In genomic region chr4:155891011-155891471, GRCm38 (mm10) we compare ENCODE assay signal across 8 mouse cellular contexts. TPM values are rescaled to one million over a fixed set of nuclear protein-coding genes. Genes with fewer than 3 reads are reported as not detected.
DNase-seq lines count a peak whose midpoint lies in the region; ATAC-seq and TF ChIP-seq lines count a peak whose summit lies in the region.

No protein-coding gene starts in this region.

- H3K27me3 ChIP-seq in hindbrain, embryonic 11.5 days (ENCODE audit: control insufficient read depth, insufficient read depth, low read length), result no peaks in the 10 kb centered on the region
- no peaks in the 10 kb centered on the region for H3K27me3 ChIP-seq in liver, embryonic 15.5 days

- 0% methylated on average over 34 of the region's 34 CpGs for WGBS in hindbrain, embryonic 11.5 days
- WGBS in liver, embryonic 15.5 days (ENCODE audit: insufficient replicate concordance), result under 1% methylated on average over 34 of the region's 34 CpGs

- no peak for TF ChIP-seq POLR2A in bone marrow macrophage, adult 2 months (IDR thresholded peaks at IDR 0.05; ENCODE audit: borderline replicate concordance, low read depth, low read length)

- H3K36me3 ChIP-seq in hindbrain, embryonic 11.5 days (ENCODE audit: control insufficient read depth, insufficient read depth, low read length), result peaks cover 10% of the 10 kb centered on the region; the same call in 1 of the 2 replicates
- H3K36me3 ChIP-seq in liver, embryonic 15.5 days (replicated peaks), result peaks cover 44% of the 10 kb centered on the region

- no peak for ATAC-seq in hindbrain, embryonic 11.5 days (ENCODE audit: low FRiP score)
- no peak for ATAC-seq in liver, embryonic 15.5 days (ENCODE audit: insufficient read depth)

- intact Hi-C loops in gastrocnemius, postnatal 36 days (cut with DNase I), result loop anchor here (5.0 kb wide), 1 partner anchor 51 kb away; the partner anchor contains the start of gene Ube2j2

- DNase-seq in kidney, adult 18-20 months, result peak; percentile 24
- DNase-seq in kidney, postnatal 4 days, result no peak
- no peak for DNase-seq in hindbrain, embryonic 11.5 days (ENCODE audit: low spot score)
- DNase-seq in natural killer cell, adult 2 months (ENCODE audit: low spot score in 2 of 2), result no peak
- no peak for DNase-seq in right cerebral cortex, postnatal 25 days
- DNase-seq in gastrocnemius, postnatal 36 days, result no peak

- TF ChIP-seq CTCF in bone marrow macrophage, adult 2 months (IDR thresholded peaks at IDR 0.05; ENCODE audit: low read depth, low read length), result no peak

- peak overlapping the region; percentile 88 for H3K4me3 ChIP-seq in bone marrow macrophage, adult 2 months (ENCODE audit: insufficient read depth, low read length)
- H3K4me3 ChIP-seq in hindbrain, embryonic 11.5 days (ENCODE audit: low read depth, low read length), result peak overlapping the region; percentile 88
- H3K4me3 ChIP-seq in liver, embryonic 15.5 days (replicated peaks), result peak overlapping the region; percentile 92

- peak overlapping the region; percentile 91 for H3K9ac ChIP-seq in hindbrain, embryonic 11.5 days (ENCODE audit: low read depth, low read length)
- H3K9ac ChIP-seq in liver, embryonic 15.5 days, result peak overlapping the region; percentile 64

- no peak overlapping the region for H3K27ac ChIP-seq in bone marrow macrophage, adult 2 months (ENCODE audit: insufficient read depth, low read depth, low read length)
- H3K27ac ChIP-seq in hindbrain, embryonic 11.5 days (ENCODE audit: low read depth, low read length), result peak overlapping the region; percentile 11; the same call in 1 of the 2 replicates
- 0 out of 2 replicates have a peak overlapping the region, but pooled peaks have one; percentile 2 for H3K27ac ChIP-seq in liver, embryonic 15.5 days (replicated peaks)

- H3K4me1 ChIP-seq in bone marrow macrophage, adult 2 months (ENCODE audit: control insufficient read depth, insufficient read depth, low read length), result peaks cover 28% of the 10 kb centered on the region
- H3K4me1 ChIP-seq in hindbrain, embryonic 11.5 days (replicated peaks; ENCODE audit: control insufficient read depth, insufficient read depth, low read length), result peaks cover 16% of the 10 kb centered on the region
- H3K4me1 ChIP-seq in liver, embryonic 15.5 days (replicated peaks), result peaks cover 53% of the 10 kb centered on the region

- H3K9me3 ChIP-seq in hindbrain, embryonic 11.5 days (ENCODE audit: control insufficient read depth, low read length), result no peaks in the 10 kb centered on the region
- H3K9me3 ChIP-seq in liver, embryonic 15.5 days (replicated peaks), result no peaks in the 10 kb centered on the region

- peak overlapping the region; percentile 85 for H3K4me2 ChIP-seq in hindbrain, embryonic 11.5 days (replicated peaks; ENCODE audit: low read depth, low read length)
- H3K4me2 ChIP-seq in liver, embryonic 15.5 days, result peak overlapping the region; percentile 100

RNA-seq across cellular contexts. Expression of gene Pusl1, which starts 0.5 kb away (rescaled TPM):
- polyA plus RNA-seq in bone marrow macrophage, adult 2 months (2012; ENCODE audit: insufficient read depth, insufficient read length, missing spikeins), result 10.7 and 13.2 TPM in 2 replicates
- 41.6 and 43.2 TPM in 2 replicates for polyA plus RNA-seq in hindbrain, embryonic 11.5 days (2014; fragmentation: Nextera tagmentation; extraction: Ambion mirVana)
- polyA plus RNA-seq in liver, embryonic 15.5 days (2015; fragmentation: Nextera tagmentation; extraction: Ambion mirVana), result 14.3 and 15.6 TPM in 2 replicates
- total RNA-seq in gastrocnemius, postnatal 36 days (2021), result 10 to 100 TPM; 11.4 to 12.8 TPM

RNA-seq across cellular contexts. Expression of gene Acap3, which starts 0.6 kb away (rescaled TPM):
- polyA plus RNA-seq in bone marrow macrophage, adult 2 months (2012; ENCODE audit: insufficient read depth, insufficient read length, missing spikeins), result 15.8 and 18.1 TPM in 2 replicates
- polyA plus RNA-seq in hindbrain, embryonic 11.5 days (2014; fragmentation: Nextera tagmentation; extraction: Ambion mirVana), result 29.0 and 34.7 TPM in 2 replicates
- 6.5 and 8.5 TPM in 2 replicates for polyA plus RNA-seq in liver, embryonic 15.5 days (2015; fragmentation: Nextera tagmentation; extraction: Ambion mirVana)
- total RNA-seq in gastrocnemius, postnatal 36 days (2021), result 1 to 10 TPM; 7.4 to 7.8 TPM

RNA-seq across cellular contexts. Expression of gene Ints11, which starts 21.7 kb away (rescaled TPM):
- polyA plus RNA-seq in bone marrow macrophage, adult 2 months (2012; ENCODE audit: insufficient read depth, insufficient read length, missing spikeins), result 21.4 and 23.0 TPM in 2 replicates
- 93.1 and 95.4 TPM in 2 replicates for polyA plus RNA-seq in hindbrain, embryonic 11.5 days (2014; fragmentation: Nextera tagmentation; extraction: Ambion mirVana)
- polyA plus RNA-seq in liver, embryonic 15.5 days (2015; fragmentation: Nextera tagmentation; extraction: Ambion mirVana), result 34.3 and 37.6 TPM in 2 replicates
- total RNA-seq in gastrocnemius, postnatal 36 days (2021), result 10 to 100 TPM; 11.9 to 15.4 TPM

RNA-seq across cellular contexts. Expression of gene Cptp, which starts 21.8 kb away (rescaled TPM):
- polyA plus RNA-seq in bone marrow macrophage, adult 2 months (2012; ENCODE audit: insufficient read depth, insufficient read length, missing spikeins), result 11.6 and 13.9 TPM in 2 replicates
- 19.8 and 22.7 TPM in 2 replicates for polyA plus RNA-seq in hindbrain, embryonic 11.5 days (2014; fragmentation: Nextera tagmentation; extraction: Ambion mirVana)
- polyA plus RNA-seq in liver, embryonic 15.5 days (2015; fragmentation: Nextera tagmentation; extraction: Ambion mirVana), result 7.5 and 8.9 TPM in 2 replicates
- total RNA-seq in gastrocnemius, postnatal 36 days (2021), result 10 to 100 TPM; 14.5 to 16.0 TPM

RNA-seq across cellular contexts. Expression of gene Tas1r3, which starts 27.9 kb away (rescaled TPM):
- polyA plus RNA-seq in bone marrow macrophage, adult 2 months (2012; ENCODE audit: insufficient read depth, insufficient read length, missing spikeins), result 0.62 and 0.68 TPM in 2 replicates
- polyA plus RNA-seq in hindbrain, embryonic 11.5 days (2014; fragmentation: Nextera tagmentation; extraction: Ambion mirVana), result 0.46 TPM in 2 replicates
- 0.08 and 0.15 TPM in 2 replicates for polyA plus RNA-seq in liver, embryonic 15.5 days (2015; fragmentation: Nextera tagmentation; extraction: Ambion mirVana)
- total RNA-seq in gastrocnemius, postnatal 36 days (2021), result under 1 TPM in 1 of 2 experiments, not detected in 1; 0.07 TPM
